Mouse (Mus musculus) embryonic facial prominence, embryonic 13.5 days (tissue): ENCODE results near the gene Olfr391-ps. TPM values are rescaled to one million over a fixed set of nuclear protein-coding genes. Genes with fewer than 3 reads are reported as not detected.

Source experiments
- ATAC-seq: fragments of 200-750 bp; cut with Nextera tagmentation; 2 replicates; pipeline ENCODE4 v1.8.0; 2017; ENCODE audit warnings: low read depth; ENCODE audit not compliant: insufficient number of reproducible peaks, insufficient read depth, low FRiP score, low TSS enrichment
- H3K27ac ChIP-seq: fragments of 300-500 bp; sonication (generic); 2 replicates; pipeline ENCODE4 v1.5.1; 2015; ENCODE audit warnings: moderate library complexity, mild to moderate bottlenecking, inconsistent platforms
- H3K27me3 ChIP-seq: fragments of 300-500 bp; sonication (generic); 2 replicates; pipeline ENCODE4 v1.6.1; 2015; ENCODE audit warnings: mild to moderate bottlenecking, inconsistent platforms
- H3K36me3 ChIP-seq: fragments of 300-500 bp; sonication (generic); 2 replicates; pipeline ENCODE4 v1.6.1; 2015; ENCODE audit warnings: mild to moderate bottlenecking, inconsistent platforms
- H3K4me1 ChIP-seq: fragments of 300-500 bp; sonication (generic); 2 replicates; pipeline ENCODE4 v1.6.1; 2015; ENCODE audit warnings: inconsistent platforms
- H3K4me2 ChIP-seq: fragments of 300-500 bp; sonication (generic); 2 replicates; pipeline ENCODE4 v1.6.1; 2015; ENCODE audit warnings: moderate library complexity, mild to moderate bottlenecking, inconsistent platforms
- H3K4me3 ChIP-seq: fragments of 300-500 bp; sonication (generic); 2 replicates; pipeline ENCODE4 v1.5.1; 2015; ENCODE audit warnings: mild to moderate bottlenecking, inconsistent platforms
- H3K9ac ChIP-seq: fragments of 300-500 bp; sonication (generic); 2 replicates; pipeline ENCODE4 v1.6.1; 2015; ENCODE audit warnings: mild to moderate bottlenecking, inconsistent platforms
- H3K9me3 ChIP-seq: fragments of 300-500 bp; sonication (generic); 2 replicates; pipeline ENCODE4 v1.6.1; 2016; ENCODE audit warnings: inconsistent platforms
- WGBS: fragments of 180-500 bp; shearing (Covaris S2); methylation state at CpG from one replicate; pipeline ENCODE4 v1.1.7; 2015; ENCODE audit warnings: mixed read lengths; 5-methylcytosine and 5-hydroxymethylcytosine counted together
- polyA plus RNA-seq: library from polyadenylated mRNA; unstranded; fragments of >200 nt; fragmentation: Nextera tagmentation; extraction: Ambion mirVana; gene quantifications from 2 replicates; pipeline ENCODE4 v1.2.1, GENCODE M21; 2015

Olfr391-ps gene
- polyA plus RNA-seq = not detected in 2 replicates

GRCm38 (mm10) chr11:73802952-73803351 is at the start of gene Olfr391-ps:
Gene Olfr391-ps (minus strand): TSS chr11:73803052.
- 26% methylated on average over 1 of the region's 1 CpGs for WGBS

GRCm38 (mm10) chr11:73851354-73851753 is 48.5 kb upstream of the Olfr391-ps start, which contains the start of gene Olfr393:
Gene Olfr393 (minus strand): TSS chr11:73851454.
- no peaks in the 10 kb centered on the region for H3K36me3 ChIP-seq
- no peaks in the 10 kb centered on the region for H3K4me1 ChIP-seq
- H3K27ac ChIP-seq = no peak within 1 kb of the TSS
- no peak for ATAC-seq
- H3K4me3 ChIP-seq = no peak within 1 kb of the TSS
- H3K9me3 ChIP-seq = 0 out of 2 replicates have a peak, but pooled peaks cover 5% of the 10 kb centered on the region
- no peaks in the 10 kb centered on the region for H3K27me3 ChIP-seq
- no peak within 1 kb of the TSS for H3K4me2 ChIP-seq
- no peak within 1 kb of the TSS for H3K9ac ChIP-seq

More at GRCm38 (mm10) chr11:73802952-73803351, at the start of gene Olfr391-ps:
- Histone ChIP-seq H3K4me2 (no peak within 1 kb of the TSS), H3K4me1 (no peaks in the 10 kb centered on the region), H3K9ac (no peak within 1 kb of the TSS), H3K4me3 (no peak within 1 kb of the TSS), H3K36me3 (no peaks in the 10 kb centered on the region), H3K27me3 (no peaks in the 10 kb centered on the region), H3K27ac (no peak within 1 kb of the TSS), H3K9me3 (no peaks in the 10 kb centered on the region)
- ATAC-seq = no peak

GRCm38 (mm10) chr11:73816949-73817348 is 14.1 kb upstream of the Olfr391-ps start, which contains the start of gene Olfr392:
Gene Olfr392 (minus strand): TSS chr11:73817049.
- Histone ChIP-seq H3K36me3 (no peaks in the 10 kb centered on the region), H3K9me3 (no peaks in the 10 kb centered on the region), H3K27me3 (no peaks in the 10 kb centered on the region), H3K4me1 (no peaks in the 10 kb centered on the region), H3K4me3 (no peak within 1 kb of the TSS), H3K27ac (no peak within 1 kb of the TSS), H3K4me2 (no peak within 1 kb of the TSS), H3K9ac (no peak within 1 kb of the TSS)
- no peak for ATAC-seq
- 92% methylated on average over 1 of the region's 1 CpGs for WGBS

GRCm38 (mm10) chr11:73782664-73783063 is 20.2 kb downstream of the Olfr391-ps start, which contains the start of gene Olfr390:
Gene Olfr390 (plus strand): TSS chr11:73782964.
- Histone ChIP-seq H3K4me2 (no peak within 1 kb of the TSS), H3K4me1 (no peaks in the 10 kb centered on the region), H3K9me3 (no peaks in the 10 kb centered on the region), H3K27ac (no peak within 1 kb of the TSS), H3K27me3 (no peaks in the 10 kb centered on the region), H3K4me3 (no peak within 1 kb of the TSS), H3K36me3 (no peaks in the 10 kb centered on the region), H3K9ac (no peak within 1 kb of the TSS)
- ATAC-seq = no peak
- WGBS = 71% methylated on average over 1 of the region's 1 CpGs

- ATAC-seq = no peak
- WGBS = 86% methylated on average over 1 of the region's 1 CpGs
- H3K9ac ChIP-seq = no peak within 1 kb of the TSS
- H3K4me2 ChIP-seq = no peak within 1 kb of the TSS
- H3K27ac ChIP-seq = no peak within 1 kb of the TSS
- no peaks in the 10 kb centered on the region for H3K9me3 ChIP-seq
- H3K27me3 ChIP-seq = no peaks in the 10 kb centered on the region
- H3K4me1 ChIP-seq = no peaks in the 10 kb centered on the region
- no peak within 1 kb of the TSS for H3K4me3 ChIP-seq
- H3K36me3 ChIP-seq = no peaks in the 10 kb centered on the region
Observed at GRCm38 (mm10) chr11:73780613-73781012, 22.2 kb downstream of the Olfr391-ps start, which contains the start of gene Olfr389. Gene Olfr389 (minus strand): TSS chr11:73780713.

- H3K4me2 ChIP-seq = no peak overlapping the region
- no peak for ATAC-seq
- no peak overlapping the region for H3K27ac ChIP-seq
- H3K9ac ChIP-seq = no peak overlapping the region
- H3K27me3 ChIP-seq = no peaks in the 10 kb centered on the region
- no peak overlapping the region for H3K4me3 ChIP-seq
- H3K9me3 ChIP-seq = peaks cover 5% of the 10 kb centered on the region; the same call in 1 of the 2 replicates
- no peaks in the 10 kb centered on the region for H3K36me3 ChIP-seq
- no peaks in the 10 kb centered on the region for H3K4me1 ChIP-seq
Observed at GRCm38 (mm10) chr11:73759115-73759514, 43.7 kb downstream of the Olfr391-ps start.

Other genes starting within 250 kb of the Olfr391-ps start
- gene Olfr385, start 210.0 kb downstream of the Olfr391-ps start, polyA plus RNA-seq = not detected in 2 replicates
- not detected in 2 replicates for gene Olfr384, start 204.5 kb downstream of the Olfr391-ps start, polyA plus RNA-seq
- not detected in 2 replicates for gene Zfp735, start 114.3 kb downstream of the Olfr391-ps start, polyA plus RNA-seq
- not detected in 2 replicates for gene Olfr389, start 22.3 kb downstream of the Olfr391-ps start, polyA plus RNA-seq
- not detected in 2 replicates for gene Olfr390, start 20.1 kb downstream of the Olfr391-ps start, polyA plus RNA-seq
- not detected in 2 replicates for gene Olfr392, start 14.0 kb upstream of the Olfr391-ps start, polyA plus RNA-seq
- gene Olfr393, start 48.4 kb upstream of the Olfr391-ps start, polyA plus RNA-seq = not detected in 2 replicates
- not detected in 2 replicates for gene Olfr394, start 87.7 kb upstream of the Olfr391-ps start, polyA plus RNA-seq
- gene Olfr395, start 106.2 kb upstream of the Olfr391-ps start, polyA plus RNA-seq = not detected in 2 replicates
- gene Olfr23, start 133.6 kb upstream of the Olfr391-ps start, polyA plus RNA-seq = 0.14 TPM in 1 of 2 replicates, not detected in the other
- gene Olfr397, start 157.8 kb upstream of the Olfr391-ps start, polyA plus RNA-seq = not detected in 2 replicates
- not detected in 2 replicates for gene Olfr398, start 187.4 kb upstream of the Olfr391-ps start, polyA plus RNA-seq